Mouse (Mus musculus) lung, embryonic 16.5 days (tissue): ENCODE data around the gene Arhgap42. TPM values are rescaled to one million over a fixed set of nuclear protein-coding genes. Genes with fewer than 3 reads are reported as not detected.
A peak's percentile ranks its signal among the peaks of the same experiment; 100 is the strongest.

ENCODE experiments used
- ATAC-seq: fragments of 200-750 bp; cut with Nextera tagmentation; 2 replicates; pipeline ENCODE4 v1.8.0; 2017; ENCODE audit warnings: low read depth, mild to moderate bottlenecking, moderate library complexity
- H3K27ac ChIP-seq: fragments of 300-500 bp; sonication (generic); 2 replicates; pipeline ENCODE4 v1.5.1; 2014; ENCODE audit warnings: mild to moderate bottlenecking, control low read depth, low read length
- H3K27me3 ChIP-seq: fragments of 300-500 bp; sonication (generic); 2 replicates; pipeline ENCODE4 v1.6.1; 2014; ENCODE audit warnings: low read depth, low read length, mixed read lengths; ENCODE audit not compliant: control insufficient read depth, insufficient read depth
- H3K36me3 ChIP-seq: fragments of 300-500 bp; sonication (generic); 2 replicates; pipeline ENCODE4 v1.6.1; 2014; ENCODE audit warnings: low read length; ENCODE audit not compliant: control insufficient read depth, insufficient read depth
- H3K4me1 ChIP-seq: fragments of 300-500 bp; sonication (generic); replicated peaks from 2 replicates; pipeline ENCODE4 v1.6.1; 2014; ENCODE audit warnings: low read length, mixed read lengths; ENCODE audit not compliant: control insufficient read depth, insufficient read depth
- H3K4me2 ChIP-seq: fragments of 300-500 bp; sonication (generic); 2 replicates; pipeline ENCODE4 v1.6.1; 2014; ENCODE audit warnings: low read depth, low read length, control low read depth
- H3K4me3 ChIP-seq: fragments of 300-500 bp; sonication (generic); 2 replicates; pipeline ENCODE4 v1.5.1; 2014; ENCODE audit warnings: mild to moderate bottlenecking, low read length, control low read depth
- H3K9ac ChIP-seq: fragments of 300-500 bp; sonication (generic); 2 replicates; pipeline ENCODE4 v1.6.1; 2014; ENCODE audit warnings: low read length, control low read depth
- H3K9me3 ChIP-seq: fragments of 300-500 bp; sonication (generic); 2 replicates; pipeline ENCODE4 v1.6.1; 2016; ENCODE audit warnings: low read length; ENCODE audit not compliant: control insufficient read depth
- WGBS: fragments of 180-500 bp; shearing (Covaris S2); extraction: QIAGEN DNeasy Blood & Tissue Kit; methylation state at CpG from one replicate; pipeline ENCODE4 v1.1.7; 2014; 5-methylcytosine and 5-hydroxymethylcytosine counted together
- polyA plus RNA-seq: library from polyadenylated mRNA; unstranded; fragments of >200 nt; fragmentation: Nextera tagmentation; extraction: Ambion mirVana; gene quantifications from 2 replicates; pipeline ENCODE4 v1.2.1, GENCODE M21; 2015

Arhgap42 gene
- polyA plus RNA-seq, 1 experiment from 2014 or later = 43.9 TPM

DNA sequence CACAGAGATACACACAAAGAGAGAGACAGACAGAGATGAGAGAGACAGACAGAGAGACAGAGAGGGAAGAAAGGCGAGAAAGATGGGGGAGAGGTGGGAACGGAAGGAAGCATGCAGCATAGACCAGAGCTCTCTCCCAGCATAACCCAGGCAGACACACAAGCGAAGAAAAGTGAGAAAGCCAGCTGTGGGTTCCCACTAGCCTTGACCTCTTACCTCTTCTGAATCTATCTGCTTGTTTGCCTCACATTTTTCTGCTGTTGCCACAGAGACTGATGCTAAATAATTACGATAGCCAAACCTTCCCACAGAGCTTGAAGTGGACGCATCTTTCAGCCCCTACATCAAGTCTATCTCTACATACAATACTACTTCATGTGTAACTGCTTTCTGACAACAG is 24.1 kb downstream of the Arhgap42 start:
- no peaks in the 10 kb centered on the region for H3K27me3 ChIP-seq
- no peak overlapping the region for H3K9ac ChIP-seq
- no peak for ATAC-seq
- no peaks in the 10 kb centered on the region; the same call in 1 of the 2 replicates for H3K4me1 ChIP-seq
- no peak overlapping the region for H3K4me3 ChIP-seq
- no peaks in the 10 kb centered on the region for H3K36me3 ChIP-seq
- no peak overlapping the region for H3K27ac ChIP-seq
- no peak overlapping the region for H3K4me2 ChIP-seq
- no peaks in the 10 kb centered on the region for H3K9me3 ChIP-seq
- WGBS = 82% methylated on average over 5 of the region's 5 CpGs

DNA sequence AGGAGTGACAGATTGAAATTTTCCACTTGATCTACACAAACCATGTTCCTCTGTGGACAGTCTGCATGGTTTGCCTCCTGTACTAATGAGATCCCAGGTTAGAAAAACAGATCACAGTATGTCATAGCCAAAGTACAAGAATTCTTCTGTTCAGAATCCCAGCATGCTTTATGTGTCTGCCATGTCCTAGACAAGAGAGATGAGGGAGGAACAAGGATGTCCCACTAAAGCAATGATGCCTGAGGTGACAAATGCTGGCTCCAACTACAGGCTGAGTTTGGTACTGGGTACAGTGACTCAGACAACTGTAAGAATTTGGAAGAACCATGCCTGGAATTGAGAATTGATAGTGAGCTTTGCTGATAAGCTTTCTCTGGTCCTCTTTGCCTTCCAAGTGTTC is 24.6 kb downstream of the Arhgap42 start:
- no peak overlapping the region for H3K27ac ChIP-seq
- no peak overlapping the region for H3K9ac ChIP-seq
- no peak overlapping the region for H3K4me2 ChIP-seq
- H3K36me3 ChIP-seq = no peaks in the 10 kb centered on the region
- ATAC-seq = no peak
- no peaks in the 10 kb centered on the region for H3K9me3 ChIP-seq
- H3K4me1 ChIP-seq = no peaks in the 10 kb centered on the region; the same call in 1 of the 2 replicates
- no peaks in the 10 kb centered on the region for H3K27me3 ChIP-seq
- no peak overlapping the region for H3K4me3 ChIP-seq

DNA sequence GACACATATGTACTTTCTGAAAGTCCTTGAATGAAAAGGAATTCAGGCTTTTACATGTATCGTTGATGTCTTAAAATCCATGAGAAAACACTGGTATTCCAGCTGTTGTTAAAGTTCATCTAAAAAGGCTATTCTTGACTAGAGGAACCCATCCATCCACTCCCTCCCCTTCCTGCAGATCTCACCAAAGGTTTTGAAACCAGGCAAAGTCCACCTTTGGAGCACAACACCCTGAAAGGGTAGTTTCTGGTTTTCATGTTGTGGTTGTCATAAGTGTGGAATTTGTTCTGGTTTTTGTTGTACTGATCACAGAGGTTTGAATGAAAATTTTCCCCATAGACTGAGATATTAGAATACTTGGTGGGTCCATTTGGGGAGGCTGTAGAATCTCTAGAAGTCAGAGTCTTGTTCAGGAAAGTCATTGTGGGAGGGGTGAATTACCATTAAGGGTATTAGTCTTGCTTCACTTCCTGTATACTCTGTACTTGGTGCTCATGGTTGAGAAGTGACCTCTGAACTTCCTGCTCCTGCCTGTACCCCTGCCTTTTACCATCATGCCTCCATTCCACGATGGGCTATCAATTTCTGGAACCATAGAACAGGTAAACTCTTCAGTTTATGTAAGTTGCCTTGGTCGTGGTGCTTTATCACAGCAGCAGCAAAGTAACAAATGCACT is 27.4 kb downstream of the Arhgap42 start:
- Histone ChIP-seq H3K4me1 (peaks cover 4% of the 10 kb centered on the region; the same call in 1 of the 2 replicates), H3K27ac (no peak overlapping the region), H3K36me3 (no peaks in the 10 kb centered on the region), H3K9me3 (no peaks in the 10 kb centered on the region), H3K4me3 (no peak overlapping the region), H3K27me3 (no peaks in the 10 kb centered on the region), H3K9ac (no peak overlapping the region), H3K4me2 (no peak overlapping the region)
- whole genome bisulfite sequencing = 85% methylated on average over 3 of the region's 3 CpGs
- no peak for ATAC-seq

DNA sequence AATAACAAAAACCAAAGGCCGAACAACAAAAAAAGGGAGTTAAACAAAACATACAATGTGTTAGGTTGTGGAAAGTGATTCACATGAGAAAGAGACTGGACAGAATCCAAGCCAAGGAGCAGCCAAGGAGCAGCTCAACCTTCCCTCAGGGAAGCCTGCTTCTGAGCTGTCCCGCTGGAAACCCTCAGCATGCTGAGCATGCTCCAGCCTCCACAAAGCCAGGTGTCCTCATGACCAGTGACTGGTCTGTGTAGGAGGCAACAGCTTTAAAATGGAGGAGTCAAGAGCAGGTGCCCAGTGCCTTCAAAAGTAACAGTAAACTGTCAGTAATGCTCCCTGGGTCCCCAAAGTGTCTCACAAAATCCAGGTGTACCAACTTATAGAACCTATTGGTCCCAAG is 28.4 kb downstream of the Arhgap42 start:
- no peaks in the 10 kb centered on the region for H3K36me3 ChIP-seq
- H3K4me2 ChIP-seq = no peak overlapping the region

DNA sequence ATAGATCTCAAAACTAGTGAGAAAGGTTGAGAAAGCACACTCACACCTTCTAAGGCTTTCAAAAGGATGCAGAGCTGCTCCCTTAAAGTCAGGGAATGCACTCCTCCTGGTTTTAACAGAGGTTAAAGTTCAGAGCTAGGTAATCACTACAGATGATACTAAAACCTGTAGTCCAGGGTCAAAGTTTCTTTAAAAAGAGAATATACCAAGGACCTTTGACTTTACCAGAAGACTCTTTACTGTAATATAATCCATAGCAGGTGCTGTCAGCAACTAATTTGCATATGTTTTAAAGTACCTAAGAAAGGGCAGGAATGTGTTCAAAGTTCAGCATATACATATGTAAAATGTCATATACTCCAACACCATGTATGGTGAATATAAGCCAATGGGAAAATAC is 30.7 kb downstream of the Arhgap42 start:
- no peak overlapping the region for H3K9ac ChIP-seq
- H3K4me2 ChIP-seq = no peak overlapping the region
- no peak for ATAC-seq
- H3K9me3 ChIP-seq = no peaks in the 10 kb centered on the region
- H3K4me1 ChIP-seq = 0 out of 2 replicates have a peak, but pooled peaks cover 4% of the 10 kb centered on the region
- no peak overlapping the region for H3K4me3 ChIP-seq
- no peak overlapping the region for H3K27ac ChIP-seq
- no peaks in the 10 kb centered on the region for H3K36me3 ChIP-seq
- no peaks in the 10 kb centered on the region for H3K27me3 ChIP-seq

More for the DNA sequence above, 28.4 kb downstream of the Arhgap42 start:
- Histone ChIP-seq H3K27me3 (no peaks in the 10 kb centered on the region), H3K4me1 (peaks cover 4% of the 10 kb centered on the region; the same call in 1 of the 2 replicates), H3K4me3 (no peak overlapping the region), H3K27ac (no peak overlapping the region), H3K9me3 (no peaks in the 10 kb centered on the region), H3K9ac (no peak overlapping the region)
- ATAC-seq = no peak
- WGBS = 85% methylated on average over 2 of the region's 2 CpGs

DNA sequence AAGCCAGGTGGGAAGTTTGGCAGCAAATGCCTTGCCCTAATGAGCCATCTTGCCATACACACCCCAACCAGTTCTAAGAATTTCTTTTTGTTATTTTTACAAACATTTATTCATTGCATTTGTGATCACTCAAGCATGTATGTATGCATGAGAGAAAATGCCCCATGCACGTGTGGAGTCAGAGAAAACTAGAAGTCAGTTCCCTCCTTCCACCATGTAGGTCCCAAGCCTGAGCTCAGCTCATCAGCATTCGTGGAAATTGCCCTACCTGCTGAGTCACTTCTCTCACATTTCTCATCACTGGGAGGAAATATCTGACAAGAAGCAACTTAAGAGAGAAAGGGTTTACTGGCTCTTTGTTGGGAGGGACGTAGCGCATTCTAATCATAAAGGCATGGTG is 31.6 kb downstream of the Arhgap42 start:
- no peak for ATAC-seq
- Histone ChIP-seq H3K4me2 (no peak overlapping the region), H3K4me3 (no peak overlapping the region), H3K36me3 (no peaks in the 10 kb centered on the region), H3K9ac (no peak overlapping the region), H3K9me3 (no peaks in the 10 kb centered on the region), H3K4me1 (0 out of 2 replicates have a peak, but pooled peaks cover 4% of the 10 kb centered on the region), H3K27ac (no peak overlapping the region), H3K27me3 (no peaks in the 10 kb centered on the region)
- WGBS = 63% methylated on average over 4 of the region's 4 CpGs

DNA sequence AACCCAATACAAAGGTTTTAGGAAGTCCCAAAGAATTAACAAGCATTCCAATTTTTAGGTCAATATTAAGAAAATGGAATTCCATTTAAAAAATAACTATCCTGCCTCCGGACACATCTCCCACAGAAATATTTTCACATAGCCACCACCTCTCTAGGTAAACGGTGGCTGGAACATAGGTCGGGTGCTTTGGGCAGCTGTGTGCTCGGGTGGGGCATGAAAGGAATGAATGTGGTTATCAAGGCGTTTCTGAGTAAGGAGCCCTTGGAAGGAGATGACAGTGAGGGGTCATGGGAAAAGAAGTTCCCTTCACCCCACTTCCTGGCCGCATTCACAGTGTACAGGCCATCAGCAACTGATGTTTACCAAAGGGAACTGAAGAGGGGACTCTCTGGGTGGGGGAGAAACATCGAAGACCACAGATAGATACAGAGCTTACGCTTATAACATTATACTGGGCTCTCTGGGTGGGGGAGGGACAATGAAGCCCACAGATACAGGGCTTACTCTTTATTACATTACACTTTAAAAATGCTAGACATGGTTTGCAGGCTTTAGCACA is 38.0 kb downstream of the Arhgap42 start:
- ATAC-seq = peak; percentile 65
- WGBS = 27% methylated on average over 8 of the region's 8 CpGs
- no peaks in the 10 kb centered on the region for H3K9me3 ChIP-seq
- H3K9ac ChIP-seq = no peak overlapping the region
- no peak overlapping the region for H3K4me3 ChIP-seq
- no peaks in the 10 kb centered on the region for H3K36me3 ChIP-seq
- no peaks in the 10 kb centered on the region for H3K27me3 ChIP-seq
- peaks cover 9% of the 10 kb centered on the region for H3K4me1 ChIP-seq
- no peak overlapping the region for H3K27ac ChIP-seq
- H3K4me2 ChIP-seq = no peak overlapping the region

DNA sequence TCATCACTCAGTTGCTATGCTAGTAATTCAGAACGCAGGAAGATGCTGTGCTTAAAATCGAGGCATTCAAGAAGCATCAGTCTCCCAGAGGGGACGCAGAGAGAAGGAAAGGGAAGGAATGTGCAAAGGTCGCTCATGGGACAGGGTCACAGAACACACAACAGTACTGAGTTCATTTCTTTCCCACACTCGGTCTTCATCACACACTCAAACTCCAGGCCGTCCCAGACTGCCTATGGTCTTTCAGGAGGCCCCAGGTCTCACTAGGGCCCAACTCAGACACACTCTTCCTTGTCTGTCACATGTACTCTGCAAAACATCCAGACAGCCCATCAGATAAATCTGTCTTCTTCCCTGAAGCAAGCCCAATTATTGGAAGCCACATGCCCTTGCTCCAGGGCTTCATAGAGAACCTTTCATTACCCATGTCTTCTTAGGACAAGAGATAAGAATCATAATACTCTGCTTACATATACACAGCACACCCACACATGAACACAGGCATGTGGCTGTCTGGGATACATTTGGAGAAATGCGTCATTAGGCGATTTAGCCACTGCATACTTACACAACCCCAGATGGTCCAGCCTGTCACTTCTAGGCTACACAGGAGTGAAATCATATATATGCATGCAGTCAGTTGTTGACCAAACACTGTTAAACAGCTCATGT is 39.6 kb downstream of the Arhgap42 start:
- Histone ChIP-seq H3K4me1 (peaks cover 9% of the 10 kb centered on the region), H3K36me3 (no peaks in the 10 kb centered on the region), H3K4me3 (no peak overlapping the region), H3K27ac (peak overlapping the region; percentile 47), H3K9ac (no peak overlapping the region), H3K4me2 (no peak overlapping the region), H3K27me3 (no peaks in the 10 kb centered on the region), H3K9me3 (no peaks in the 10 kb centered on the region)
- peak; percentile 52 for ATAC-seq
- 29% methylated on average over 8 of the region's 8 CpGs for WGBS

DNA sequence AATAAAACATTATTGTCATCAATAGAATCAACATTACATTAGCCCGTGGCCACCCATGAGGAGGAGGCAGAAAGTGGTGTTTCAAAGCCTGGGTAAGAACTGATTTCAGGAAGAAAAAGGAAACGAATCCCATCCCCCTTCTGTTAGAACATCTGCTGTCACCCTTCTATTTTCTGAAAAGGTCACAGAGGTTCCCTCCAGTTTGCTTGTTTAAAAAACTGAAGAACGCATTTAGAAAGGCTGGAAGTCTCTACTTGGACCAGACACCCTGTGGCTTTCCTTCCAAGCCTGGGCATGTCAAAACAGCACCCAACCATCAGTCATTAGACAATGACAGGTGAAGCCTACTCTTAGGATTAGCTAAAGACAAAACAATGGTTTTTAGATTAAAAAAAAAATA is 40.3 kb downstream of the Arhgap42 start:
- ATAC-seq = no peak
- H3K9ac ChIP-seq = no peak overlapping the region
- WGBS = 22% methylated on average over 3 of the region's 3 CpGs
- no peak overlapping the region for H3K27ac ChIP-seq
- H3K4me2 ChIP-seq = no peak overlapping the region
- H3K9me3 ChIP-seq = no peaks in the 10 kb centered on the region
- no peaks in the 10 kb centered on the region for H3K36me3 ChIP-seq
- no peak overlapping the region for H3K4me3 ChIP-seq
- H3K27me3 ChIP-seq = no peaks in the 10 kb centered on the region
- H3K4me1 ChIP-seq = peaks cover 9% of the 10 kb centered on the region
